Mouse (Mus musculus): ENCODE measurements around the gene Gm28845.

Gm28845 gene

GRCm38 (mm10) chr1:65119438-65119837 is at the start of gene Gm28845:
Gm28845 (minus strand) TSS chr1:65119558.
- DNase-seq = no peak

DNA sequence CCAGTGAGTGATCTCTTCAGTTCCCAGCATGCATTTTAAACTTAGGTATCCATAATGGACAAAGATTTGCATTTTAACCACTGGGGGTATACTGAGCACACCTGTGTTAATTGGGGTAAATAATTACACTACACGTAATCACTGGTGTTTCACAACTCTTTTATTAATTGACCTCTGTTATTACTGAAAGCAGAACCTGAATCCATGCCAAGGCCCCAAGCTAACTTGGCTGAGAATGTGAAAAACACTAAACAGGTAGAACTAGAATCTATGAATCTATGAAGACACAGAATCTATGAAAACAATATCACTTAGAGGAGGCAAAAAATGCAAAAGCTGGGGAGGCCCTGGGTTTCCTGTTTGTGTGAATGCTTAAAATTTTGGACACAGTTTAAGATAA is 48.1 kb upstream of the Gm28845 start:
- DNase-seq = no peak

GRCm38 (mm10) chr1:65162210-65162609 is 42.9 kb upstream of the Gm28845 start:
- no peak for DNase-seq

DNA sequence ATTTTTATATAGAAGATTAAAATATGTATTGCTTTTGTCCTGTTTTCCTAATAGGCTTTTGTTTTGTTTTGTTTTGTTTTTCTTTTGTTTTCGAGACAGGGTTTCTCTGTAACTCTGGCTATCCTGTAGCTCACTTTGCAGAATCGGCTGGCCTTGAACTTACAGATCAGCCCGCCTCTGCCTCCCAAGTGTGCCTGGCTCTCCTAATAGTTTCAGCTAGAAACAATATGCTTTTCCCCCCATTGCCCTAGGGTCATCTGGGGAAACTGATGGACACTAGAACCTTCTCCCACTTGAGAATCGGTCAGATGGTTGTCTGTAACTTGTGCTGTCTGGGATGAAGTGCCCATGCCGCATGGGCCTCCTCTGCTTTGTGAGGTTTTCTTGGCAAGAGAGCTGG is 36.8 kb upstream of the Gm28845 start:
- DNase-seq = no peak

DNA sequence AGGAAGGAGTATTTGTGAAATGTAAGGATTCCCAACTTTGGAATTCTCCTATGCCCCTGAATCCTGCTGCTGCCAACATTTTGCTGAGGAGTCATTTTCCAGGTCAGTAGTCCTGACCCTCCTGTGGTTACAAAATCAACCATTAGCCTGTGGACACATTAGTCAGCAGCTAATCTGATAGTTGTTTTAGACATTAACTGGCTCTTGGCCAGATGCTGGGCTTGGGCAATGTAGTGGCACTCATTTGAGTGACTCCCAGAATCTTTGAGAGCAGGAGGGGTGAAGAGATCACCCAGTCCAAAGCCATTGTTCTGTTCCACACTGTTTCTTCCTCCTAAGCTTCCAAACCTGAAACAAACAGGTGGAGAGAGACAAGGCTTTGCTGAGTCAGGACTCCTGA is 35.5 kb upstream of the Gm28845 start:
- no peak for DNase-seq

GRCm38 (mm10) chr1:65147971-65148370 is 28.6 kb upstream of the Gm28845 start:
- DNase-seq = no peak

- no peak for DNase-seq
Observed at GRCm38 (mm10) chr1:65147326-65147725, 28.0 kb upstream of the Gm28845 start.

- DNase-seq = no peak
Observed at GRCm38 (mm10) chr1:65146601-65147000, 27.2 kb upstream of the Gm28845 start.

DNA sequence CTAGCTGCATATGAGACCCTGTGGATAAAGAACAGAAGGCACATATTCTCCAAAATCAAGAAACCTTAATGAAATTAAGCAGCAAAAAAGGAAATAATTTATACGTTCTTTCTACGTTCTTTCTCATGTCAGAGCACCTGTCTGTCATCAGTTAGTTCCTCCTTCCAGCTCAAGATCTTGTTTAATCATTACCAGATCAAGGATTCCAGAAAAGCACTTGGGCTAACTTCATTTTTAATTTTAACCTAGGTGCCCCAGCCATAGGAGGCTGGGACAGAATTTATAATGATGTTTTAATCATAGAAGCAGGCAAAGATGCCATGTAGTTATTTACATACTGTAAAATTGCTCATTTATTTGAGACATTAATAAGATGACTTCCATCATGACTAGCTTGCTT is 25.4 kb upstream of the Gm28845 start:
- DNase-seq = no peak

DNA sequence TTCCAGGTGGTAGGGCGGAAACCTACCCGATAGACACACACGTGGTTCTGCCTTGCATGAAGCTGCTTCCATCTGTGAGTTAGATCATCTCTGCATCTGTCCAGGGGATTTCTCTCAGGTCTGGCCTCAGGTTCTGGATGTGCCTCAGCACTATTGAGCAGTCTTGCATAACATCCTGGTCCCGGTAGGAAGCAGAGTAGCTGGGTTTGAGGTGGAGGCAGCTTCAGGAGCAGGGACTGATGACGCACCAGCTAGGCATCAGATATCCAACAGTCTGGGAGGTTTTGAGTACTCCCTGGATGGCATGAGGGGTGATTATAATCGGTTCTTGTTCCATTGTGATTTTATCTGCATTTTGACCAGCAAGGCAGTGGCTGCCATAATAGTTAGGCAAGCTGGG is 18.2 kb upstream of the Gm28845 start:
- DNase-seq = no peak

DNA sequence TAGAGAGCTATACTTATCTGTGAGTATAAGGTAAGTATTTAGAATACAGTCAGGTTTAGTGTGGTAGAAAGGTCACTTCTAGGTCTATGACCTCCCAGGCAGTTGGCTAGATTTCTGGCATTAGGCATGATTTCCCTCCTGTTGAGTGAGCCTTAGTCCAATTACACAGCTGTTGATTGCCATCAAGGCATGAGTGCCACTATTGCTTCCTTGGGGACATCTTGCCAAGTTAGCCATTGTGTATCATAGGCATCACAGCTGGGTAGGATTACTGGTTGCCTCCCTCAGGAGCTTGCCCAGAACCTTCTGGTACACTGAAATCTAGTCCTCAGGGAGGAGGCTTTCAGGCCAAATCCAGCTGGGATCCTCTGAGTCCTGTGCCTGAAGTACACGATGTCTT is 13.5 kb upstream of the Gm28845 start:
- DNase-seq = no peak

DNA sequence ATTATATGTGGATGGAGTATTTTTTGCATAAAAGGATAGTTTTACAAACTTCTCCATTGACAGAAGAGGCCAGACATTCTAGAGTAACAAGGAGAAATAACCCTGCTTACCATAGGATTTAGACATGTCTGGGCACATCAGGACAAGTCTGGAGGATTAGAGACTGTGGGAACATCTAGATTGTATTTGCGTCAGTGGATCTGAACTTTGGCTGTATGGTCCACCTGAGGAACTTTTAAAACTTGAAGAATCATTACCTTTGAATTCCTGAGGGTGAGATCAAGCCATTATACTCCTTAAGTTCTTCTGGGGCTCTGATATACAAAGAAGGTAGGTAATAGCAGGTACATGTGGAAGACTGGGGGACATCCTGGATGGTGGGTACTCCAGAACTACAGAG is 12.3 kb upstream of the Gm28845 start:
- DNase-seq = no peak

DNA sequence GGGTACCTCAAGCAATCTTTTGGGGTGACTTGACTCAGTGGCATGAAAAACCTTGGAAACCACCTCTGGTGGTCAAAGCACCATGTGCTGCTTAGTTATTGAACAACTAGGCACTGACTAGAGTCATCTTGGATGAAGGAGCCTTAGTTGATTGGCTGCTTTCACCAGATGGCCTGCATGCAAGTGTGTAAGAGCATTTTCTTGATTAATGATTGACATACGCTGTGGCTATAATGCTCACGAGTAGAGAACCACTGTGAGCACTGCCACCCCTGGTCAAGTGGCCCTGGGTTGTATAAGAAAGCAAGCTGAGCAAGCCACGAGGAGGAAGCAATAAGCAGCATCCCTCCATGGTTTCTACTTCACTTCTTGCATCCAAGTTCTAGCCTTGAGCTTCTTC is 10.9 kb upstream of the Gm28845 start:
- DNase-seq = no peak

GRCm38 (mm10) chr1:65129634-65130180 is 10.3 kb upstream of the Gm28845 start:
- DNase-seq = no peak

- DNase-seq = peak; percentile 30
Observed at GRCm38 (mm10) chr1:65122574-65123372, 3.4 kb upstream of the Gm28845 start, which contains the start of gene D630023F18Rik. D630023F18Rik (minus strand) TSS chr1:65123214.

- no peak for DNase-seq
Observed at GRCm38 (mm10) chr1:65118150-65118913, 1.0 kb downstream of the Gm28845 start.

GRCm38 (mm10) chr1:65113536-65114172 is 5.7 kb downstream of the Gm28845 start:
- DNase-seq = no peak

- no peak for DNase-seq
Observed at GRCm38 (mm10) chr1:65112807-65113196, 6.6 kb downstream of the Gm28845 start.

- peak; percentile 34 for DNase-seq
Observed at GRCm38 (mm10) chr1:65112031-65112806, 7.1 kb downstream of the Gm28845 start.

GRCm38 (mm10) chr1:65109756-65110435 is 9.5 kb downstream of the Gm28845 start:
- DNase-seq = no peak

- no peak for DNase-seq
Observed at GRCm38 (mm10) chr1:65109196-65109595, 10.2 kb downstream of the Gm28845 start.

Measured in right cerebral cortex, postnatal 25 days (tissue).